Mouse (Mus musculus): ENCODE results near the gene Btn2a2. TPM values are rescaled to one million over a fixed set of nuclear protein-coding genes. Genes with fewer than 3 reads are reported as not detected.

Gene Btn2a2
- polyA plus RNA-seq, 2 experiments: 0.01 TPM; not detected in 1

DNA sequence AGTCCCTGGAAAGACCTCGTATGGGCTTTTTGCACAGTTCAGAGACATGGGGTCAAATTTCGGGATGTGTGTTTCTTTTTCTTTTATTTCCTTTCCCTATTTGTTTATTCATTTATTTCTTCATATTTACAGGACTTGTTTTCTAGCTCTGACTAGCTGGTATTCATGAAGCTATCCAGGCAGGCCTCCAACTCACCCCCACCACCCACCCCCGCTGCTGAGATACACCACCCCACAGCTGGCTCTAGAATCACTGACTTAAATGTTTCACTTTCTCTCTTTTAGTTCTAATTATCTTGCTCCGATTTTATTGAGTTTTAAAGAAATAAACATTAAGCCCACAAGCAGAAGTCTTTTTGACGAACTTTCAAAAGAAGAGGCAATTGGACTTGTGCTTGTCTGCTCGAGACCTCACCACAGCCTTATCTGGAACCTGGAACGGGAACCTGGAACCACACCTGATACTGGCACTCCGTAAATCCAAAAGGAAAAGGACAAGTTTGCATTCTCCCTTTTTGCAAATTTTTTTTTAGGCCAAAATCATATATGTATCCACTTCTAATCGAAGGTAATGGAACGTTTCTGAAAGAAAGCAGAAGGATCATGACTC lies 58.8 kb downstream of the Btn2a2 start:
- Histone ChIP-seq H3K27me3 (ENCODE audit: control insufficient read depth, insufficient read depth, low read length) (no peaks in the 10 kb centered on the region), H3K9ac (replicated peaks) (peak overlapping the region; percentile 67; the same call in 1 of the 2 replicates), H3K4me1 (replicated peaks; ENCODE audit: control insufficient read depth in 2 of 2, insufficient read depth in 2 of 2, low read length in 1 of 2) (peaks cover 7 to 25% of the 10 kb centered on the region in 2 experiments), H3K4me2 (ENCODE audit: low read depth) (peak overlapping the region; percentile 81), H3K27ac (no peak overlapping the region), H3K9me3 (ENCODE audit: control insufficient read depth, low read length) (no peaks in the 10 kb centered on the region), H3K4me3 (ENCODE audit: insufficient read depth in 1 of 2, low read depth in 2 of 2, low read length in 2 of 2) (peak overlapping the region; percentile 46 to 68), H3K36me3 (replicated peaks; ENCODE audit: control insufficient read depth, insufficient read depth, low read depth) (no peaks in the 10 kb centered on the region)
- ATAC-seq (ENCODE audit: insufficient read depth): no peak
- no peak for DNase-seq (ENCODE audit: low read depth in 3 of 3, low spot score in 3 of 3)
- 33% methylated on average over 10 of the region's 10 CpGs for WGBS (ENCODE audit: insufficient replicate concordance)
- TF ChIP-seq EP300 (IDR thresholded peaks at IDR 0.05; ENCODE audit: low read depth) (no peak), CTCF (IDR thresholded peaks at IDR 0.05; ENCODE audit: low read depth) (no peak)

DNA sequence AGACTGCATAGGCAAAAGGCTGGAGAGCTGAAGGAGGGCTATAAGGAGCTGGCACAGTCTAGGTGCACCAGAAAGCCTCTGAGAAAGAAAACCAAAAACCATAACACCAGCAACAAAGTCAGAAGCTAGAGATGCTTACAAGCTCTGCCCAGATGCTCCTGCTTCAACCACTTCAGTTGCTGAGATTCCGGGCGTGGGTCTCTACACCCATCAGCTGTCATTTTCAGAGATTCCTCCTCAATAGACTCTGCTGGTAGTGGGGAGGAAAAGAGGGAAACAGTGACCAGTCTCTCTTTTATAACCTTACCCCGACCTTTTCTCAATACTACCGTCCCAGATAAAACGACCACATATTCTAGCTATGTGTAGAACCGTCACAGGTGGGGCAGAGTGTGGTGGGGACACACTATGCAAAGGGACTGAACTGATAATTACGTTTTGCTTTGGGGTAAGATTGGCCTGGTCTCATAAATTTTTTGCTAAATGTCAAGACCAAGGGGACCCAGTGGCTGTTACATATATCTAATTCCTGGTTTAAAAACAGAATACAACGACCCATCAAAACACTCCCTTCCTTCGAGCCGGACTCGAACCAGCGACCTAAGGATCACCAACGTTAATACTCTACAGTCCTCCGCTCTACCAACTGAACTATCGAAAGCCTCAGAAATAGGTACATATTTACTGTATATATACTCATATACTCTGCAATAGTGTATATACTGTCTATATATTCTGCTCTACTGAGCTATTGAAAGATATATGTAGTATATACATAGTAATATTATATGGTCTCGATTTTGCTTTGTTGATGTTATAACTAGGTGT lies 60.3 kb downstream of the Btn2a2 start:
- 43% methylated on average over 16 of the region's 16 CpGs for WGBS (ENCODE audit: insufficient replicate concordance)
- peak in 1 of 3 experiments; percentile 52 for DNase-seq (ENCODE audit: low read depth in 3 of 3, low spot score in 3 of 3)
- H3K4me1 ChIP-seq (replicated peaks; ENCODE audit: control insufficient read depth in 2 of 2, insufficient read depth in 2 of 2, low read length in 1 of 2): peaks cover 9 to 21% of the 10 kb centered on the region in 2 experiments

More for the DNA sequence above, 60.3 kb downstream of the Btn2a2 start:
- H3K9ac ChIP-seq (replicated peaks): no peak overlapping the region
- no peak for ATAC-seq (ENCODE audit: insufficient read depth)
- TF ChIP-seq CTCF (IDR thresholded peaks at IDR 0.05; ENCODE audit: low read depth) (no peak), EP300 (IDR thresholded peaks at IDR 0.05; ENCODE audit: low read depth) (no peak)
- H3K27ac ChIP-seq: no peak overlapping the region
- H3K36me3 ChIP-seq (replicated peaks; ENCODE audit: control insufficient read depth, insufficient read depth, low read depth): no peaks in the 10 kb centered on the region
- no peak overlapping the region for H3K4me2 ChIP-seq (ENCODE audit: low read depth)
- no peak overlapping the region for H3K4me3 ChIP-seq (ENCODE audit: insufficient read depth in 1 of 2, low read depth in 2 of 2, low read length in 2 of 2)
- H3K9me3 ChIP-seq (ENCODE audit: control insufficient read depth, low read length): no peaks in the 10 kb centered on the region
- no peaks in the 10 kb centered on the region for H3K27me3 ChIP-seq (ENCODE audit: control insufficient read depth, insufficient read depth, low read length)

Small RNA genes lying within 50 kb of the gene (microRNA-seq; reads per million reads assigned to microRNA genes)
- not detected for gene Gm44297
- gene n-TStga1: 6.3 reads per million, percentile 13 among the genes with 10 or more reads in this experiment

Other genes with a start within 250 kb of the Btn2a2 start
- not detected in 2 replicates for gene Vmn1r223, start 241.7 kb downstream of the Btn2a2 start, polyA plus RNA-seq (2012; rRNA removed)
- not detected in 2 replicates for gene Vmn1r223, start 241.7 kb downstream of the Btn2a2 start, polyA plus RNA-seq (2014; fragmentation: Nextera tagmentation; extraction: Ambion mirVana)
- gene Zfp322a, start 119.6 kb downstream of the Btn2a2 start, polyA plus RNA-seq (2012; rRNA removed): 3.0 and 5.4 TPM in 2 replicates
- gene Zfp322a, start 119.6 kb downstream of the Btn2a2 start, polyA plus RNA-seq (2014; fragmentation: Nextera tagmentation; extraction: Ambion mirVana): 11.9 and 12.5 TPM in 2 replicates
- 2.4 and 4.0 TPM in 2 replicates for gene Abt1, start 65.0 kb downstream of the Btn2a2 start, polyA plus RNA-seq (2012; rRNA removed)
- gene Abt1, start 65.0 kb downstream of the Btn2a2 start, polyA plus RNA-seq (2014; fragmentation: Nextera tagmentation; extraction: Ambion mirVana): 5.2 and 5.3 TPM in 2 replicates
- gene Btn1a1, start 23.0 kb downstream of the Btn2a2 start, polyA plus RNA-seq (2012; rRNA removed): 1.5 and 2.1 TPM in 2 replicates
- 1.5 and 1.8 TPM in 2 replicates for gene Btn1a1, start 23.0 kb downstream of the Btn2a2 start, polyA plus RNA-seq (2014; fragmentation: Nextera tagmentation; extraction: Ambion mirVana)
- gene Hist1h4h, start 42.2 kb upstream of the Btn2a2 start, polyA plus RNA-seq (2012; rRNA removed): 8.6 and 24.1 TPM in 2 replicates
- gene Hist1h4h, start 42.2 kb upstream of the Btn2a2 start, polyA plus RNA-seq (2014; fragmentation: Nextera tagmentation; extraction: Ambion mirVana): 5.3 and 6.1 TPM in 2 replicates
- gene Hist1h2af, start 45.0 kb upstream of the Btn2a2 start, polyA plus RNA-seq (2012; rRNA removed): 375 and 609 TPM in 2 replicates
- gene Hist1h2af, start 45.0 kb upstream of the Btn2a2 start, polyA plus RNA-seq (2014; fragmentation: Nextera tagmentation; extraction: Ambion mirVana): 14.2 and 17.4 TPM in 2 replicates
- 48.1 and 52.5 TPM in 2 replicates for gene Hist1h3g, start 46.6 kb upstream of the Btn2a2 start, polyA plus RNA-seq (2012; rRNA removed)
- gene Hist1h3g, start 46.6 kb upstream of the Btn2a2 start, polyA plus RNA-seq (2014; fragmentation: Nextera tagmentation; extraction: Ambion mirVana): 8.6 and 9.6 TPM in 2 replicates
- gene Hist1h2bh, start 54.5 kb upstream of the Btn2a2 start, polyA plus RNA-seq (2012; rRNA removed): 6.7 and 8.7 TPM in 2 replicates
- gene Hist1h2bh, start 54.5 kb upstream of the Btn2a2 start, polyA plus RNA-seq (2014; fragmentation: Nextera tagmentation; extraction: Ambion mirVana): 1.2 and 1.4 TPM in 2 replicates
- gene Hist1h3f, start 55.2 kb upstream of the Btn2a2 start, polyA plus RNA-seq (2012; rRNA removed): 5.1 and 13.6 TPM in 2 replicates
- gene Hist1h3f, start 55.2 kb upstream of the Btn2a2 start, polyA plus RNA-seq (2014; fragmentation: Nextera tagmentation; extraction: Ambion mirVana): 1.00 and 1.1 TPM in 2 replicates
- 4.9 and 17.8 TPM in 2 replicates for gene Hist1h4f, start 62.8 kb upstream of the Btn2a2 start, polyA plus RNA-seq (2012; rRNA removed)
- gene Hist1h4f, start 62.8 kb upstream of the Btn2a2 start, polyA plus RNA-seq (2014; fragmentation: Nextera tagmentation; extraction: Ambion mirVana): 0.75 and 1.6 TPM in 2 replicates
- 0.54 and 0.70 TPM in 2 replicates for gene Hist1h1d, start 64.4 kb upstream of the Btn2a2 start, polyA plus RNA-seq (2012; rRNA removed)
- 1.2 and 1.6 TPM in 2 replicates for gene Hist1h1d, start 64.4 kb upstream of the Btn2a2 start, polyA plus RNA-seq (2014; fragmentation: Nextera tagmentation; extraction: Ambion mirVana)
- gene Hist1h3e, start 73.5 kb upstream of the Btn2a2 start, polyA plus RNA-seq (2012; rRNA removed): 25.4 and 53.3 TPM in 2 replicates
- gene Hist1h3e, start 73.5 kb upstream of the Btn2a2 start, polyA plus RNA-seq (2014; fragmentation: Nextera tagmentation; extraction: Ambion mirVana): 3.9 and 5.1 TPM in 2 replicates
- 10.8 and 14.3 TPM in 2 replicates for gene Hist1h2ae, start 82.4 kb upstream of the Btn2a2 start, polyA plus RNA-seq (2012; rRNA removed)
- gene Hist1h2ae, start 82.4 kb upstream of the Btn2a2 start, polyA plus RNA-seq (2014; fragmentation: Nextera tagmentation; extraction: Ambion mirVana): 150 and 151 TPM in 2 replicates
- 42.1 and 55.9 TPM in 2 replicates for gene Hist1h2bg, start 82.5 kb upstream of the Btn2a2 start, polyA plus RNA-seq (2012; rRNA removed)
- 6.9 and 10.2 TPM in 2 replicates for gene Hist1h2bg, start 82.5 kb upstream of the Btn2a2 start, polyA plus RNA-seq (2014; fragmentation: Nextera tagmentation; extraction: Ambion mirVana)
- gene Hist1h2bf, start 85.3 kb upstream of the Btn2a2 start, polyA plus RNA-seq (2012; rRNA removed): 15.9 and 35.2 TPM in 2 replicates
- 3.4 and 4.4 TPM in 2 replicates for gene Hist1h2bf, start 85.3 kb upstream of the Btn2a2 start, polyA plus RNA-seq (2014; fragmentation: Nextera tagmentation; extraction: Ambion mirVana)
- 10.4 and 25.5 TPM in 2 replicates for gene Hist1h2ad, start 85.5 kb upstream of the Btn2a2 start, polyA plus RNA-seq (2012; rRNA removed)
- gene Hist1h2ad, start 85.5 kb upstream of the Btn2a2 start, polyA plus RNA-seq (2014; fragmentation: Nextera tagmentation; extraction: Ambion mirVana): 4.7 and 5.1 TPM in 2 replicates
- 20.4 and 27.3 TPM in 2 replicates for gene Hist1h3d, start 86.9 kb upstream of the Btn2a2 start, polyA plus RNA-seq (2012; rRNA removed)
- gene Hist1h3d, start 86.9 kb upstream of the Btn2a2 start, polyA plus RNA-seq (2014; fragmentation: Nextera tagmentation; extraction: Ambion mirVana): 7.1 and 7.2 TPM in 2 replicates
- 8.6 and 12.8 TPM in 2 replicates for gene Hist1h4d, start 92.7 kb upstream of the Btn2a2 start, polyA plus RNA-seq (2012; rRNA removed)
- 152 and 155 TPM in 2 replicates for gene Hist1h4d, start 92.7 kb upstream of the Btn2a2 start, polyA plus RNA-seq (2014; fragmentation: Nextera tagmentation; extraction: Ambion mirVana)
- 2.8 and 3.3 TPM in 2 replicates for gene Hist1h2be, start 132.3 kb upstream of the Btn2a2 start, polyA plus RNA-seq (2012; rRNA removed)
- 0.95 and 1.3 TPM in 2 replicates for gene Hist1h2be, start 132.3 kb upstream of the Btn2a2 start, polyA plus RNA-seq (2014; fragmentation: Nextera tagmentation; extraction: Ambion mirVana)
- gene Hist1h1e, start 133.7 kb upstream of the Btn2a2 start, polyA plus RNA-seq (2012; rRNA removed): 6.3 and 8.0 TPM in 2 replicates
- gene Hist1h1e, start 133.7 kb upstream of the Btn2a2 start, polyA plus RNA-seq (2014; fragmentation: Nextera tagmentation; extraction: Ambion mirVana): 23.1 and 24.4 TPM in 2 replicates
- gene Hist1h2ac, start 195.1 kb upstream of the Btn2a2 start, polyA plus RNA-seq (2012; rRNA removed): 1.5 and 1.8 TPM in 2 replicates
- 1.1 and 1.3 TPM in 2 replicates for gene Hist1h2ac, start 195.1 kb upstream of the Btn2a2 start, polyA plus RNA-seq (2014; fragmentation: Nextera tagmentation; extraction: Ambion mirVana)
- 67.1 and 79.7 TPM in 2 replicates for gene Hist1h2bc, start 195.3 kb upstream of the Btn2a2 start, polyA plus RNA-seq (2012; rRNA removed)
- 104 and 106 TPM in 2 replicates for gene Hist1h2bc, start 195.3 kb upstream of the Btn2a2 start, polyA plus RNA-seq (2014; fragmentation: Nextera tagmentation; extraction: Ambion mirVana)
- gene Hist1h1t, start 207.0 kb upstream of the Btn2a2 start, polyA plus RNA-seq (2012; rRNA removed): 0.13 TPM in 1 of 2 replicates, not detected in the other
- not detected in 2 replicates for gene Hist1h1t, start 207.0 kb upstream of the Btn2a2 start, polyA plus RNA-seq (2014; fragmentation: Nextera tagmentation; extraction: Ambion mirVana)
- gene Hist1h4c, start 209.6 kb upstream of the Btn2a2 start, polyA plus RNA-seq (2012; rRNA removed): 3.5 and 6.2 TPM in 2 replicates
- 8.5 and 10.1 TPM in 2 replicates for gene Hist1h4c, start 209.6 kb upstream of the Btn2a2 start, polyA plus RNA-seq (2014; fragmentation: Nextera tagmentation; extraction: Ambion mirVana)
- gene Hfe, start 222.0 kb upstream of the Btn2a2 start, polyA plus RNA-seq (2012; rRNA removed): 2.8 and 3.4 TPM in 2 replicates
- gene Hfe, start 222.0 kb upstream of the Btn2a2 start, polyA plus RNA-seq (2014; fragmentation: Nextera tagmentation; extraction: Ambion mirVana): 10.8 and 12.2 TPM in 2 replicates
- gene Hist1h1c, start 250.0 kb upstream of the Btn2a2 start, polyA plus RNA-seq (2012; rRNA removed): 37.4 and 46.8 TPM in 2 replicates
- gene Hist1h1c, start 250.0 kb upstream of the Btn2a2 start, polyA plus RNA-seq (2014; fragmentation: Nextera tagmentation; extraction: Ambion mirVana): 72.5 and 86.6 TPM in 2 replicates

Data from liver, embryonic 14.5 days (tissue).